ENCODE assay signal across 11 mouse cellular contexts in the genomic region with DNA sequence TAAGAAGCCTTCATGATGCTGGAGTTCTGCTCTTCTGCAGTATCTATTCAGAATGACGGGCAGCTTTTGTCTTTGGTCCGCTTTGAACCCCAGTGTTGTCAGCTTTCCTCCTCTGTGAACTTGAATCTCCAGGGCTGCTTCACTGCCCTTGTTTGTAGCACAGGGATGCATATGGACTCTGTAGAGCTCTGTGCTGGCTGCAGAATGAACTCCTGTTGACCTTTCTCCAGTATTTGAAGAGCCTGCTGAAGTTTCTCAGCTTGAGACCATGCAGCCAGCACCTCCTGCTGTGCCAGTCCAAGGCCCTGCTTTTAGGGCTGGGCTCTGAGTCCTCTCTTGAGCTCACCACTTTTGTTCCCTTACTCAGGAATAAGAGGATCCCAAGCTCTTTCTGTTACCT. TPM values are rescaled to one million over a fixed set of nuclear protein-coding genes. Genes with fewer than 3 reads are reported as not detected.
DNase-seq lines count a peak whose midpoint lies in the region; ATAC-seq lines count a peak whose summit lies in the region.
"Had no signal": no experiment of that assay in that cellular context is flagged by ENCODE, and none has a peak within 500 bp of the region (broad histone marks: within the 10 kb centered on the region; RNA-seq: fewer than 3 reads in every experiment).

No protein-coding gene starts in this region.

- no peaks in the 10 kb centered on the region for H3K27me3 ChIP-seq in heart, embryonic 15.5 days
- H3K27me3 ChIP-seq in forebrain, embryonic 15.5 days, result no peaks in the 10 kb centered on the region

- WGBS in heart, embryonic 15.5 days, result 19% methylated on average over 2 of the region's 2 CpGs
- 7% methylated on average over 2 of the region's 2 CpGs for WGBS in forebrain, embryonic 15.5 days

- no peaks in the 10 kb centered on the region for H3K9me3 ChIP-seq in heart, embryonic 15.5 days (replicated peaks)
- H3K9me3 ChIP-seq in forebrain, embryonic 15.5 days, result no peaks in the 10 kb centered on the region

- peak overlapping the region; percentile 86 for H3K4me2 ChIP-seq in heart, embryonic 15.5 days
- 0 out of 2 replicates have a peak overlapping the region, but pooled peaks have one; percentile 8 for H3K4me2 ChIP-seq in forebrain, embryonic 15.5 days (replicated peaks)

- no peak for ATAC-seq in heart, embryonic 15.5 days (replicated peaks; ENCODE audit: insufficient number of reproducible peaks, insufficient read depth, low FRiP score, low read depth)
- no peak for ATAC-seq in forebrain, embryonic 15.5 days (replicated peaks)

- peaks cover 71% of the 10 kb centered on the region for H3K4me1 ChIP-seq in heart, embryonic 15.5 days (replicated peaks)
- H3K4me1 ChIP-seq in forebrain, embryonic 15.5 days, result peaks cover 51% of the 10 kb centered on the region

- no peak for DNase-seq in heart, adult 8-10 months (ENCODE audit: low spot score)
- peak; percentile 21 for DNase-seq in Muller cell, postnatal 12 days (ENCODE audit: inconsistent ontology term)
- peak; percentile 55 for DNase-seq in mesoderm, embryonic 11.5 days (ENCODE audit: low read depth, low spot score)
- no peak for DNase-seq in natural killer cell, adult 2 months (ENCODE audit: low spot score in 2 of 2)
- DNase-seq in spleen, postnatal 10 days (ENCODE audit: low spot score in 2 of 2), result no peak
- DNase-seq in kidney, adult 8-10 months, result no peak
- DNase-seq: cerebellum, postnatal 25 days had no signal

- peak overlapping the region; percentile 68 for H3K27ac ChIP-seq in heart, embryonic 15.5 days
- 0 out of 2 replicates have a peak overlapping the region, but pooled peaks have one; percentile 6 for H3K27ac ChIP-seq in forebrain, embryonic 15.5 days (replicated peaks)

- H3K9ac ChIP-seq in heart, embryonic 15.5 days, result peak overlapping the region; percentile 25; the same call in 1 of the 2 replicates
- no peak overlapping the region for H3K9ac ChIP-seq in forebrain, embryonic 15.5 days (replicated peaks)

- 0 out of 2 replicates have a peak overlapping the region, but pooled peaks have one; percentile 6 for H3K4me3 ChIP-seq in heart, embryonic 15.5 days
- no peak overlapping the region for H3K4me3 ChIP-seq in forebrain, embryonic 15.5 days

- no peaks in the 10 kb centered on the region for H3K36me3 ChIP-seq in heart, embryonic 15.5 days
- no peaks in the 10 kb centered on the region for H3K36me3 ChIP-seq in forebrain, embryonic 15.5 days

RNA-seq across cellular contexts. Expression of a gene that starts 47.5 kb away (rescaled TPM):
- polyA plus RNA-seq in heart, embryonic 15.5 days (2015; fragmentation: Nextera tagmentation; extraction: Ambion mirVana), result 0.04 and 0.18 TPM in 2 replicates
- not detected for total RNA-seq in heart, adult 8-10 months (2022)
- polyA plus RNA-seq in forebrain, embryonic 15.5 days (2015; fragmentation: Nextera tagmentation; extraction: Ambion mirVana), result 0.08 and 0.20 TPM in 2 replicates
- total RNA-seq: megakaryocyte-erythroid progenitor cell, adult 5-6 weeks; MEL had no signal

Comparison
In these comparisons a context has a peak if more than half of its experiments do, and no peak if none do; other contexts are left out.
1. DNase-seq: peak in Muller cell, postnatal 12 days (single experiment) and mesoderm, embryonic 11.5 days (single experiment); none in heart, adult 8-10 months (single experiment), natural killer cell, adult 2 months (0 of 2), spleen, postnatal 10 days (0 of 2) and kidney, adult 8-10 months (0 of 2).